Mouse (Mus musculus) liver, embryonic 16.5 days (tissue): ENCODE data around the gene Sord. TPM values are rescaled to one million over a fixed set of nuclear protein-coding genes. Genes with fewer than 3 reads are reported as not detected.

Source experiments
- ATAC-seq: fragments of 200-750 bp; cut with Nextera tagmentation; 2 replicates; pipeline ENCODE4 v1.8.0; 2017; ENCODE audit warnings: low read depth, mild to moderate bottlenecking, moderate number of reproducible peaks, moderate library complexity
- H3K27ac ChIP-seq: fragments of 300-500 bp; sonication (generic); 2 replicates; pipeline ENCODE4 v1.5.1; 2014; ENCODE audit warnings: mild to moderate bottlenecking, low read length
- H3K27me3 ChIP-seq: fragments of 300-500 bp; sonication (generic); 2 replicates; pipeline ENCODE4 v1.6.1; 2014; ENCODE audit warnings: low read depth, low read length, mixed read lengths; ENCODE audit not compliant: control insufficient read depth, insufficient read depth
- H3K36me3 ChIP-seq: fragments of 300-500 bp; sonication (generic); 2 replicates; pipeline ENCODE4 v1.6.1; 2014; ENCODE audit warnings: mild to moderate bottlenecking; ENCODE audit not compliant: control insufficient read depth, insufficient read depth
- H3K4me1 ChIP-seq: fragments of 300-500 bp; sonication (generic); 2 replicates; pipeline ENCODE4 v1.6.1; 2014; ENCODE audit warnings: low read depth, low read length, mixed read lengths; ENCODE audit not compliant: control insufficient read depth
- H3K4me2 ChIP-seq: fragments of 300-500 bp; sonication (generic); 2 replicates; pipeline ENCODE4 v1.6.1; 2014; ENCODE audit warnings: low read depth, low read length, mixed read lengths
- H3K4me3 ChIP-seq: fragments of 300-500 bp; sonication (generic); 2 replicates; pipeline ENCODE4 v1.5.1; 2014; ENCODE audit warnings: low read depth, mild to moderate bottlenecking, low read length
- H3K9ac ChIP-seq: fragments of 300-500 bp; sonication (generic); 2 replicates; pipeline ENCODE4 v1.6.1; 2014; ENCODE audit warnings: low read depth, low read length
- H3K9me3 ChIP-seq: fragments of 300-500 bp; sonication (generic); replicated peaks from 2 replicates; pipeline ENCODE4 v1.6.1; 2016; ENCODE audit warnings: low read length; ENCODE audit not compliant: control insufficient read depth
- WGBS: fragments of 180-500 bp; shearing (Covaris S2); extraction: QIAGEN DNeasy Blood & Tissue Kit; methylation state at CpG from one replicate; pipeline ENCODE4 v1.1.7; 2014; ENCODE audit not compliant: insufficient replicate concordance; 5-methylcytosine and 5-hydroxymethylcytosine counted together
- polyA plus RNA-seq: library from polyadenylated mRNA; unstranded; fragments of >200 nt; fragmentation: Nextera tagmentation; extraction: Ambion mirVana; gene quantifications from 2 replicates; pipeline ENCODE4 v1.2.1, GENCODE M21; 2015

Sord gene
- polyA plus RNA-seq, 1 experiment from 2014 or later, result 196 TPM

- Histone ChIP-seq H3K4me3 (peak overlapping the region; percentile 77), H3K4me2 (peak overlapping the region; percentile 88), H3K9me3 (no peaks in the 10 kb centered on the region), H3K36me3 (no peaks in the 10 kb centered on the region), H3K4me1 (peaks cover 25% of the 10 kb centered on the region), H3K27me3 (no peaks in the 10 kb centered on the region), H3K9ac (peak overlapping the region; percentile 82), H3K27ac (peak overlapping the region; percentile 95)
- ATAC-seq, result no peak
- WGBS, result 9% methylated on average over 26 of the region's 26 CpGs
Observed at GRCm38 (mm10) chr2:122233759-122234557, 591 bp upstream of the Sord start.

DNA sequence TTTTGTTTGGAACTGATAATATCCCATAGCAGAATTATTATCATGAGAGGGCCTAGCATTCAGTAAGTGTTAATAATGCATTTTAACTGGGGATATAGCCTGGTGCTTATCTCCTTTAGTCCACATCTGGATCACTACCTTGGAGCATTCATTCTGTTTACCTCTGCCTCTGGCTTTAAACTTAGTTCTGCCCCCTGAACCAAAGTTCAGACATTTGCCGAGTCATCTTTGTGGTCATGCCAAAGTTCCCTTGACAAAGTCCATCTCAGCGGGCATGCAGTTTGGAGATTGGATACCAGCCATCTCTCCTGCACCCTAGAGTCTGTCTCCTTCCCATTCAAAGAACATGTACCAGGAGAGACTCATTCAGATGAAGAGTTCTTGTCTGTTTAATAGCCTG, 876 bp downstream of the Sord start:
- no peaks in the 10 kb centered on the region for H3K36me3 ChIP-seq
- WGBS, result 12% methylated on average over 2 of the region's 2 CpGs
- peak overlapping the region; percentile 95 for H3K27ac ChIP-seq
- H3K27me3 ChIP-seq, result no peaks in the 10 kb centered on the region
- H3K4me2 ChIP-seq, result peak overlapping the region; percentile 88
- ATAC-seq, result peak; percentile 22
- no peaks in the 10 kb centered on the region for H3K9me3 ChIP-seq
- H3K4me3 ChIP-seq, result peak overlapping the region; percentile 77
- H3K4me1 ChIP-seq, result peaks cover 30% of the 10 kb centered on the region
- H3K9ac ChIP-seq, result peak overlapping the region; percentile 82

DNA sequence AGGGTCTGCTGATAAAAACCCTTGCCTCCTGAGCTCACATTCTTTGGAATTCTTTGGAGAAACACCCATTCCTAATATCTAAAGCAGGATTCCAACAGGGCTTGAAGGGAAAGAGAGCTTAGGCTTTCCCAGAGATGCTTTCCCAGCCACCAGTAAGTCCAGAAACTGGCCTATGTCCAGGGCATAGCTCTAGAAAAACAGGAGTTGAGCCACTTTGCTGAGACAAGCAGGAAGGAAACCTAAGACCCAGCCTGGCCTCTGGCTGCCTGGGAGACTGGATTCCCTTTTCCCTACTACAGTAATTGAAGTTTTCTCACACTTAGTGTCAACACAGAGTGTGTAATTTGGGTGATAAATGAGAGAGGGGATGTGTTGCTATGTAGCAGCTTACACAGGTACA, 1.8 kb downstream of the Sord start:
- H3K4me2 ChIP-seq, result peak overlapping the region; percentile 88
- H3K27ac ChIP-seq, result peak overlapping the region; percentile 45; the same call in 1 of the 2 replicates
- H3K9me3 ChIP-seq, result no peaks in the 10 kb centered on the region
- peak overlapping the region; percentile 77 for H3K4me3 ChIP-seq
- peak overlapping the region; percentile 4; the same call in 1 of the 2 replicates for H3K9ac ChIP-seq
- no peak for ATAC-seq
- H3K36me3 ChIP-seq, result no peaks in the 10 kb centered on the region
- no peaks in the 10 kb centered on the region for H3K27me3 ChIP-seq
- H3K4me1 ChIP-seq, result peaks cover 30% of the 10 kb centered on the region

- Histone ChIP-seq H3K9ac (no peak overlapping the region), H3K27me3 (no peaks in the 10 kb centered on the region), H3K27ac (peak overlapping the region; percentile 50), H3K9me3 (no peaks in the 10 kb centered on the region), H3K4me1 (peaks cover 30% of the 10 kb centered on the region), H3K4me2 (peak overlapping the region; percentile 88; the same call in 1 of the 2 replicates), H3K4me3 (no peak overlapping the region), H3K36me3 (no peaks in the 10 kb centered on the region)
- ATAC-seq, result no peak
- 72% methylated on average over 2 of the region's 2 CpGs for WGBS
Observed at GRCm38 (mm10) chr2:122237891-122238470, 3.4 kb downstream of the Sord start.

DNA sequence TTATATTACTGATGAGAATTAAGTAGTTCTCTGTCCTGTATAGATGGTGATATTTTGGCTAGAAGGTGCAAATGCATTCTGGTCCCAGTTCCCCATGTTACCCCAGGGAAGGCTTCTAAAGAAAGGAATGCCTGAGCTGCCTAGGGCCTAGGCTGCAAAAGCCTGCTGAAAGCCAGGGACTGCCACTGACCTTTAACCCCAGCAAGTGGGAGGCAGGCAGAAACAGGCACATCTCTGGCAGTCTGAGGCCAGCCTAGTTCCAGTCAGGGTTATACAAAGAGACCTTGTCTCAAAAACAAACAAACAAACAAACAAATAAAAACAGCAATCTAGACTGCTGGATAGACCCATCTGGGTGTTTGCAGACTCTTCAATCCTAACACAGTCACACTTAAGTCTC, 6.2 kb downstream of the Sord start:
- Histone ChIP-seq H3K4me1 (peaks cover 21% of the 10 kb centered on the region), H3K27ac (peak overlapping the region; percentile 62), H3K27me3 (no peaks in the 10 kb centered on the region), H3K9ac (no peak overlapping the region), H3K4me2 (no peak overlapping the region), H3K9me3 (no peaks in the 10 kb centered on the region), H3K4me3 (no peak overlapping the region), H3K36me3 (no peaks in the 10 kb centered on the region)
- ATAC-seq, result no peak

DNA sequence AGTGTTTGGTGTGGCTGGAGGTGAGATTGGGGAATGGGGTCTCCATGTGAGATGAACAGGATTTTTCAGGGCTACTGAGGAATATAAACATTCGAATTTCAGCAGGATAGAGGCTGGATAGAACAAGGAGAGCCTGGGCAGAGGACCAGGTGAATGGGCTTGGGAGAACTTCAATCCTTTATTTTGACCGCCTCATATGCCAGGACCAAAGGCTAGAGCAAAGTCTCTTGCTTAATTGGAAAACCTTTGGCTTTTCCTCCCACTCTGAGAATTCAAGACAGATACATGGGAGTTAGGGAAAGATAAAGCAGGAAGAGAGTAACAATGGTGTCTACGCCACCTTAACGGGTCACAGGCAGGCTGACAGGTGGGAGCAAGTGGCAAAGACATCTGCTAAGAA, 6.7 kb downstream of the Sord start:
- no peaks in the 10 kb centered on the region for H3K9me3 ChIP-seq
- peaks cover 16% of the 10 kb centered on the region for H3K4me1 ChIP-seq
- WGBS, result 71% methylated on average over 4 of the region's 4 CpGs
- H3K36me3 ChIP-seq, result no peaks in the 10 kb centered on the region; the same call in 1 of the 2 replicates
- no peak overlapping the region for H3K9ac ChIP-seq
- no peaks in the 10 kb centered on the region for H3K27me3 ChIP-seq
- no peak for ATAC-seq
- H3K27ac ChIP-seq, result peak overlapping the region; percentile 62
- no peak overlapping the region for H3K4me3 ChIP-seq
- H3K4me2 ChIP-seq, result no peak overlapping the region

DNA sequence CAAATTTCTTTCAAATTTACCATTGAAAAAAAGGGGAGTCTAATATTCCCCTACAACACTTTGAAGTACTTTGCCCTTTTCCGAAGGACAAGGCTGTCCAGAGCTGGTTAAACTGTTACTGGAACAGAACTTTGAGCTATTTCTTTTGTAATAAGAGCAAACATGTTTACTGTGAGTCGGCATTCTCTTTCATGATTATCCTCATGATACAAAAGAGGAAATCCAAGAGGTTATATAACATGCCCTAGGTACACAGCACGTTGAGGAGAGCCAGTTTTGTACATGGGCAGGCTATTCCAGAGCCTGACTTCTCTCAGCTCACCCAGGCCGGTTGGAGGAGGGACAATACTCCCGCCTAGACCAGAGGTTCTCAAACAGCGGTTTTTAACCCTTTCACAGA, 7.4 kb downstream of the Sord start:
- H3K27ac ChIP-seq, result peak overlapping the region; percentile 64
- H3K4me2 ChIP-seq, result no peak overlapping the region
- peaks cover 14% of the 10 kb centered on the region for H3K4me1 ChIP-seq
- H3K4me3 ChIP-seq, result no peak overlapping the region
- 56% methylated on average over 6 of the region's 6 CpGs for WGBS
- H3K9ac ChIP-seq, result no peak overlapping the region
- no peaks in the 10 kb centered on the region for H3K9me3 ChIP-seq
- H3K27me3 ChIP-seq, result no peaks in the 10 kb centered on the region
- H3K36me3 ChIP-seq, result peaks cover 5% of the 10 kb centered on the region; the same call in 1 of the 2 replicates
- ATAC-seq, result peak; percentile 72

- ATAC-seq, result peak; percentile 65
- WGBS, result 3% methylated on average over 3 of the region's 3 CpGs
Observed at GRCm38 (mm10) chr2:122243671-122244131, 9.2 kb downstream of the Sord start.

DNA sequence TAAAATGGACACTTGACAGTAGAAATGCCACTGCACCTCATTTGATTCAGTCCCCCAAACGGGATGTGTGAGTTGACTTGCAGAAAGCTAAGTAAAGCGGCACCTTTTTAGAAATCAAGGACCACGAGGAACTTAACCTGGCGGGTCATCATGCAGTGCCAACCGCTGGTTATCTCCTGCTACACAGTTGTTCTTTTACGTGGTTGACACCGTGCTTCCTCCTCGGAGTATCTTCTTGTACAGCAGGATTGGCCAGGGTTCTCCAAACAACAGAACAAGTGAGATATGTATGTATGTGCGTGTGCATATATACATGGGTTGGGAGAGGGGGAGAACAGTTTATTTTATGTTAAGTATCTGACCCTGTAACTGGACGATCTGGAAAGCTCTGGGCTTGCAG, 13.2 kb downstream of the Sord start:
- 62% methylated on average over 10 of the region's 10 CpGs for WGBS
- no peak overlapping the region for H3K27ac ChIP-seq
- peaks cover 21% of the 10 kb centered on the region; the same call in 1 of the 2 replicates for H3K36me3 ChIP-seq
- H3K4me1 ChIP-seq, result peaks cover 5% of the 10 kb centered on the region
- no peak overlapping the region for H3K9ac ChIP-seq
- H3K9me3 ChIP-seq, result no peaks in the 10 kb centered on the region
- H3K27me3 ChIP-seq, result no peaks in the 10 kb centered on the region
- ATAC-seq, result no peak
- no peak overlapping the region for H3K4me3 ChIP-seq
- H3K4me2 ChIP-seq, result no peak overlapping the region

More at GRCm38 (mm10) chr2:122243671-122244131, 9.2 kb downstream of the Sord start:
- Histone ChIP-seq H3K9ac (no peak overlapping the region), H3K27me3 (no peaks in the 10 kb centered on the region), H3K36me3 (peaks cover 13% of the 10 kb centered on the region; the same call in 1 of the 2 replicates), H3K4me2 (no peak overlapping the region), H3K4me3 (no peak overlapping the region), H3K4me1 (peaks cover 9% of the 10 kb centered on the region), H3K9me3 (no peaks in the 10 kb centered on the region), H3K27ac (peak overlapping the region; percentile 59)
